Mouse (Mus musculus) regulatory T cell (primary cell): ENCODE measurements around the gene Mpp6.

Source experiments
- in situ Hi-C: fragments of 300-600 bp; cut with MboI, MseI; formaldehyde crosslinking; loops from one replicate; pipeline ENCODE4 v1.15.1; 2025; ENCODE audit warnings: high pct_unique_total_duplicates

The Mpp6 gene

DNA sequence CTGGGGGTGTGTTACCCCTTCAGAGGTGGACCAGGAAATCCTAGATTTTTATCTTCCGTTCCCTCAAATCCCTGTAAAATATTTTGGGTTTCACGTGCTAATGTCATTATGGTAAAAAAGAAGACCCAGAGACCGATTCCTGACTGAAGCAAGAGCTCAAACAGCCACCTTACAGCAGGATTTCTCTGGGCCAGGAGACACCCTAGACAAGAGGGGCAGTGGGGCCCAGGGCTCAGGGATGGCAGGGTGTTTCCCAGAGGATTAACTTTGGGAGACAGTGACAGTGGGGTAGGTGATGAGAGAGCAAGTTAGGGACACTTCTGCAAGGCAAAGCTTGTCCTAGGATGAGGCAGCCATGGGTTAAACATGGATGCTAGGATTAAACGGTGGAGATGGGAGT is 113.6 kb downstream of the Mpp6 start:
- in situ Hi-C loops, result loop anchor here (25.0 kb wide), 1 partner anchor 711 kb away; no protein-coding TSS in a partner anchor

DNA sequence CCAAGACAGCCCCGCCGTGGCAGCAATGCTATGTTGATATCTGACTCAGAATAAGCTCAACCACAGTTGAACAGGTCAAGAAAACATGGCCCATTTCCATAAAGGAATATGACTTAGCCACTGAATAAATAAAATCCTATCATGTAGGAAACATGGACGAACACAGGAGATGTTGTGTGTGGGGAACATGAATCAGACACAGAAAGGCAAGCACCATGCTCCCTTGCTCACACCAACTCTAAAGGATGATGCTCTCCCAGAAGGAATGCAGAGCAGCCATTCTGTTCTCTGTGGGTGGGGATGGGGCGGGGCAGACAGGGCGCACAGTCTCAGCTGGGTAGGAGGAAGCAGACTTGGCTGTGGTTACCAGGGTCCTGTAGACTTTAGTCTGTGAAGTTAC is 115.2 kb downstream of the Mpp6 start:
- in situ Hi-C loops, result loop anchor here (5.0 kb wide), 1 partner anchor 67 kb away; no protein-coding TSS in a partner anchor

DNA sequence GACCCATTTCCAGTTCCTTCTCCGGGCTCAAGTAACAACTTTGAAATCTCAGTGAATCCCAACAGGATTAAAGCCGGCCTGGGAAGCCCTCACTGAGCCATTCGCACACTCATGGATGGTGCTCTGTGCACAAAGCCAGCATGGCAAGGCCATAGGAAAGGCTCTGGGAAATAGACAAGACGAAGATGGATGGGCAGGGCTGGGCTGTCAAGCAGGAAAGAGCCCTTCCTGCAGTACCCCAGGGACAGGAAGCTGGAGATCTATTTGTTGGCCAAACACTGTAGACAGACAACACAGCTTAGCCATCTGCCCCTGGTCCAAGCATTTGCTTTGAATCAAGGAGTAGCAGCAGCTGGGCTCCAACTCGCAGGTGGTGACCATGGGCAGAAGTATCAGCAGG is 118.1 kb downstream of the Mpp6 start:
- in situ Hi-C loops, result loop anchor here (5.0 kb wide), 1 partner anchor 64 kb away; no protein-coding TSS in a partner anchor

DNA sequence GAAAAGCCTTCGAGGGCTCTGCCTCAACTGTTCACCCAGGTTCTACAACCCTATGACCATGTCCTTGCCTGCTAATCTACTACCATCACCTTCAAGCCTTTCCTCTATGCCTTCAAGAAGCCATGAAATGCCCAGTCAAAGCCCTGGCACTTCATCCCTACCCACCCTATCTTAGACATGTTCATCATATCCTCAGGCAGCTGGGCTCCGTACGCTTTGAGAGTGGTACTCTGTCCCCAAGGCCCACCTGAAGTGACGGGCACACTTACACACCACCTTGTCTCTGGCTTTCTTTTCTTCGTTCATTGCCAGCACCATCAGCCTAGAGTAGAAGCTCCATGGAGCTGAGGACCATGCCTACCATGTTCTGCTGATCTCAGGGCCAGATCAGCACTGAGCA is 121.2 kb downstream of the Mpp6 start:
- in situ Hi-C loops, result no loop called here

- in situ Hi-C loops, result no loop called here
These were observed 122.9 kb downstream of the Mpp6 start for GRCm38 (mm10) chr6:50232984-50233383.

GRCm38 (mm10) chr6:50237963-50238362 is 127.9 kb downstream of the Mpp6 start:
- in situ Hi-C loops, result no loop called here

DNA sequence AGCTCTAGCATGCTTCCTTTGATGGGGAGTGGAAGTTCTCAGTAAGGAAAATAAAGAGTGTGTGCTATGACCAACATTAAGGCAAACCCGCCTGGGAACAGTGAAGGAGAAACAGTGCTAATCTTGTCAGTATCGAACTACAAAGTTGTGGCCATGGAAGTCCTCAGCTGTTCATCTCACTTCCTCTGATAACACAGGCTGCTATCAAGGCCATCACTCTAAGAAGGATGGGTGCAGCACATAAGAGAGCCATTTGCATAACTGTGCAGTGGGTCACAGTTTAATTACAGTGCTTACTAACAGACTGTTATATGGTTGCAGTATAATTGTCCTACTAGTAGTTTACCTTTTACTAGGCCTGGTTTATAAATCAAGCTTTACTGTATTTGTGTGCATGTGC is 129.9 kb downstream of the Mpp6 start:
- in situ Hi-C loops, result no loop called here

- in situ Hi-C loops, result no loop called here
These were observed 130.4 kb downstream of the Mpp6 start for GRCm38 (mm10) chr6:50240437-50240836.

DNA sequence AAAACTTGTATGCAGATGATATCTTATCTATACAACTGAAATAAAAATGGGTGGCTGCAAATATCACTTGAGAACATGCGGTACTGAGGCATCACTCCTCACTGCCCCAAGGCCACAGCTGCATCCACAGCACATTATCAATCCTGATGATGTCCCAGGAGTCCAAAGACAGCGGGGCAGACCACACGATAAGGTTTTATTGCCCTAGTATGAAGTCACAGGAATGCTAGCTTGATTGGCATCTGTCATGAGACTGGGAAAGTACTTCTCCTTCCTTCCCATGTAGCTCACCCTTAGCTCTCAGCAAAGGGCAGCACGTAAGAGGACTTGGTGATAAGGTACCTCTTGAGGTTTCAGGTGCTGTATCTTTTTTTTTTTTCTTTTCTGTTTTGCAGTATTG is 134.1 kb downstream of the Mpp6 start:
- in situ Hi-C loops, result no loop called here

DNA sequence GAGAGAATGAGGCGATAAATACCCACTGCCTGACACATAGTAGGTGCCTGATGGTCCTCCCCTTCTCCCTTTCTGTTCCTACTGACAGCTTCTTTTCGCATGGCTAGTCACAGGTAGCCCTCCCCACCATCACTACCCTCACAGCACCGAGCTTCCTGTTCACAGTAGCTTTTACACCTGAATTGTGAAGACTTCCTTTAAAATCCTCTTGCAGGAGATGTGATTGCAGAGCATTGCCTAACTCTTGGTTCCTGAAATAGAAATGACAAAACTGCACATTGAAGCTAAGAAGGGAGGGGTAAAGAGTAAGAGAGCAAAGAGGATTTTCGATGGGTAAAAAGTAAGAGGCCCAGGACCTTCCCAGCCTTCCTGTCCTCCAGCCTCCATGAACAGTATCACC is 134.9 kb downstream of the Mpp6 start:
- in situ Hi-C loops, result no loop called here

- in situ Hi-C loops, result no loop called here
These were observed 137.3 kb downstream of the Mpp6 start for GRCm38 (mm10) chr6:50247356-50247755.

DNA sequence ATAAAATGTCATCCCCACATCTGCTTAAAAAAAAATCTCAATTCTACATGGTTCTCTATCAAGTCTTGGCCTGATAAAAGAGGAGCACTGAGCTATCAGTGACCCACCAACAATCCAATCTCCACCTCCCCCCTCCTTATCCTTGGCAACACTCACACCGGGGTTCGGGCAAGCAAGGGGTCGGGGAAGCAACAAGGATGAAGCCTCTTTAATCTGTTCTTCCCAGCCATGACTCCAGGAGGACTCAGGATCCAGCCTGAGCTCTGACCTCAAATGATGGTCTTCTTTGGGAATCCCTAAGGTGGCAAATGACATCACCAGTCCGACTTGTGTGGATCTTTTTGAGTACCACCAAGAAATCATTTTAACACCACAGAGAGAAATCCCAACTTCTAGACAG is 137.8 kb downstream of the Mpp6 start:
- in situ Hi-C loops, result no loop called here
